Mouse (Mus musculus): ENCODE measurements around the gene Zc3hav1l.

The Zc3hav1l gene

DNA sequence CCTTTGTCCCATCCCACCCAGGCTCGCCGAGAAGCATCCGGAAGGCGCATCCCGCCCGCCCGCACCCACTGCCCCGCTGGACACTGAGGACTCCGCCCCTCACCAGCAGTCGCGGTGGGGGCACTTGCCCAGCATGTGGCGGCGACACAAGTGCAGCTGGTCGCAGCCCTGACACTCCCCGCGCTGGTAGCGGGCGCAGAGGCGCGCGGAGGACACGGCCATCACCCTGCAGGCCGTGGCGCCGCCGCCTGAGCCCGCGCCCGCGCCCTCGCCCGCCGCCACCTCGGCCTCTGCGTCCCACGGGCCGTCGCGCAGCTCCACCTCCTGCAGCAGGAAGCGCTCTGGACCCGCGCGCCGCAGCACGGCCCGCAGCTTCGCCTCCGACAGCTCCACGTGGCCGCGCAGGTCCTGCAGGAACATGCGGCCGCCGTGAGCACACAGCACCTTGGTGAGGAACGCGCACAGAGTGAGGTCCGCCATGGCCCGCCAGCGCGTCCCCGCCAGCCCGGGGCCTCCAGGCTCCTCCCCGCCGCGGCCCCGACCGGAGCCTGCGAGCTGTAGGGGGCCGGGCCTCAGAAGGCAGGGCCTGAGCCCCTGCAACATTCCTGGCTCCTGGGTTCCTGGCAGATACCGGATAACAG is at the start of gene Zc3hav1l:
TSS of gene Zc3hav1l (minus strand) at position 499 of the 641 bp plus-strand sequence.
- peak; percentile 82 for DNase-seq (ENCODE audit: low spot score)

- no peak for DNase-seq (ENCODE audit: low spot score)
Measured at GRCm38 (mm10) chr6:38347875-38348274, 48.8 kb upstream of the Zc3hav1l start.

- no peak for DNase-seq (ENCODE audit: low spot score)
Measured at GRCm38 (mm10) chr6:38345796-38346195, 46.7 kb upstream of the Zc3hav1l start.

DNA sequence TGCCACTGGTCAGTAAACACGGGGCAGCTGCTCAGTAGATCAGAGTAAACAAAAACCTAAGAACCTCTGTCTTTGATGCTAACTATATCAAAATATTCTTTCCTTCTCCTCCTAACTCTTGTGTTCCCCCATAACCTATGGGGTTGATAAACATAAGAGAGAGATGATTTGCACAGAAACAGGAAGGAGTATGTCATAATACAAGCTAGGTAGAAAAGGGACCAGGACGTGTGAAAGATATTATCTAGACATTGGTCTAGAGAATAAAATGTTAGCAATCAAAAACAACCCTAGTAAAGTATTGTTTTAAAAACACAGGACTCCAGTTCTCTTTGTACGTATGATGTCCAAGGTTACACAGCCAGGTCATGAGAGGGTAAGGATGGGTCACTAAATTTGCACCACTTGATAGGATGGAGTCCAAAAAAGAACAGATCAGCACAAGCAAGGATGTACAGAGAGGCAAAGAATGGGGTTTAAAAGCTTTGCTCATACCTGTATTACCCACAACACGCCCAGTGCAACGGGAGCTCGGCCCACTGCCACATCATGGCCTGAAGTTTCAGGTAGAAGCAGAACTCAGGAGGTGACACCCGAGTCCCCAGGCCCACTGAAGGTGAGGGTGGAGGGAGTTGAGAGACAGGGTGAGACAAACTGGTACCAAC is 45.1 kb upstream of the Zc3hav1l start:
- DNase-seq (ENCODE audit: low spot score): no peak

- DNase-seq (ENCODE audit: low spot score): no peak
Measured at GRCm38 (mm10) chr6:38343581-38343980, 44.5 kb upstream of the Zc3hav1l start.

- DNase-seq (ENCODE audit: low spot score): no peak
Measured at GRCm38 (mm10) chr6:38342666-38342992, 43.6 kb upstream of the Zc3hav1l start.

DNA sequence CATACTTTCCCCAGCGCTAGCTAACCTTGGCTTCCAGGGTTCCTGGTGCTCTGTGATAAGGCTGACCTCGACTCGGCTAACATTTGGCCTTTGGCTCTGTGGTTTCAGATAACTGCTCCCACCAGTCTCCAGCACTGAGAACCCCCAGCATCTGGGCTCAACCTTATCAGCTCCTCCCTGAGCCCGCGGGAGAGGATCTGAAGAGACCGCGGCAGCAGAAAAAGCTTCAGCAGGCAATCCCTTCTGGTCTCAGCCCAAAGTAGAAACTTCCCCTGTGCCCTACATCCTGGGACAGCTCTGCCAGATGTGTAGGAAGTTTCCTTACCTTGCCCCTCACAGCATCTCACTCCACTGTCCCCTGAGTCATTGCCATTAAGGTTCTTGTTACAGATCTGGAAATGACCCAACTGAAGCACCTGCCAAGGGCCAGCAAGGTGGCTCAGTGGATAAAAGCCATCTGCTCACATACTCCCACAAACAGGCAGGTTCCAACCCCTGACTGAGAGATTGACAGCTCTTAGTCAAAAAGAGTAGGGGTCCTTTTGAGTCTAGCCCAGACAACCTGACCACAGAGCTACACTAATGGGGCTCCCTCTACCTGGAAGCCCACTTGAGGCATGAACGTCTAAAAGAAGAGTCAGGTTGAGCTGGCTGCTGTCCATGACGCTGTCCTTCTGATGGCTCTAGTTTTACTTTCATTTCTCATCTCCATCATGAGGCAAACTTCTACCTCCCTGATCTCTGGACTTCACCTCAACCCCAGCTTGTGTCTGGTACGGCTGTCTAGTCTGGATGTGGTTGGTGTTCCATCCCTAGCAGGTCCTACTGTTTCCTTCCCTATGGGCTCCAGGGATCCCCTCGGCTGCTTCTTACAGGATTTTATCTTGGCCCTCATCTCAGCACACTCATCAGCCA is 42.9 kb upstream of the Zc3hav1l start:
- DNase-seq (ENCODE audit: low spot score): no peak

GRCm38 (mm10) chr6:38339078-38339477 is 40.0 kb upstream of the Zc3hav1l start:
- no peak for DNase-seq (ENCODE audit: low spot score)

GRCm38 (mm10) chr6:38337951-38338350 is 38.9 kb upstream of the Zc3hav1l start:
- no peak for DNase-seq (ENCODE audit: low spot score)

- no peak for DNase-seq (ENCODE audit: low spot score)
Measured at GRCm38 (mm10) chr6:38337166-38337705, 38.2 kb upstream of the Zc3hav1l start.

DNA sequence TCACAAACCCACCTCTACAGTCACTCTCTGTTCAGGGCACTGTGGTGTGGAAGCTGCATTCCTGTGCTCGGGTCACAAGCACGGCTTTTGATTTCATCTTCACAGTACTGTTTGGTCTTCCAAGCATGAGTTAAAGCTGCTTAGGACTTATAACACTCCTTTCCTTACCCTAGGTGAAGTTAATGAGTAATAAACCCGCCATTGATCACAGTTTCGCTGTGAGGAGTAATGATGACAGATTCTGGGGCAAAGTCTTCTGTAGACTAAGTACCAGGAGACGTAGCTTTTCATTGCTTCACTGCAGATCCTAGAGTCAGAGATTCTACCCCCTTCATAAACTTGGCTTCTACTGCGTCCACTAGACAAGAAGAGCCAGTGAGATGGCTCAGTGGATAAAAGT is 36.2 kb upstream of the Zc3hav1l start:
- no peak for DNase-seq (ENCODE audit: low spot score)

DNA sequence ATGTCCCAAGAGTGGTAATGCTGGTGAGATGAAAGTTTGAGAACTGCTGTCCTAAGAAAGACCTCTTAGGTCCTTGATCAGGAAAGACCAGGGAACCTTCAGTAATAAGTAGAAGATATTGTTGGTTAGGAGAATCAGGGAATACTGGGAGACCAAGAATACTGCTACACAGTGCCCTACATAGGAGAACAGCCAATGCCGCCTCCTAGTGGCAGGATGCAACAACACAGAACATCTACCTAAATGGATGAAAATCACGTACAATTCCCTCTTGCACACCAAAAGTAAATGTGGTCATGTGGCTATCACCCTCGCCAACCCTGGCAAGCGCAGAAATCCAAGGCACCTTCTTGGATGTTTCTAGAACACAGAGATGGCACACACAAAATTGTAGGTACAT is 27.5 kb upstream of the Zc3hav1l start:
- peak; percentile 84 for DNase-seq (ENCODE audit: low spot score)

DNA sequence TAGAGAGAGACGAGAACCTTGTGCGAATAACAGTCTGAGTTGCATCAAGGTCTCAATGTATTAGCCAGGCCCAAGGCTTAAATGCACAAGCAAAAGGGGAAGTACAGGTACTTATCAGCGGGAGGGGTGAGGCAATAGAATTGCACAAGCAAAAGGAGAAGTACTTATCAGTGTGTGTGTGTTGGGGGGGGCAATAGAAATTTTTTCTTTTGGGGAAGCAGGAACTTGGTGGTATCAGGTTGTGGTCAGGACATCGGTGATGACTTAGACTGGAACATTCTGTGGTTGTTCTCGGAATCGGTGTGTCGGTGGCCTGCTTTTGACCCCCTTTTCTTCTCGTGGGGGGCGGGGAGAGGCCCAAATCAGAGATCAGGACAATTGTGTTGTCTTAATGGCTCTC is 21.6 kb upstream of the Zc3hav1l start:
- DNase-seq (ENCODE audit: low spot score): no peak

- DNase-seq (ENCODE audit: low spot score): no peak
Measured at GRCm38 (mm10) chr6:38316050-38316449, 17.0 kb upstream of the Zc3hav1l start.

- DNase-seq (ENCODE audit: low spot score): no peak
Measured at GRCm38 (mm10) chr6:38309741-38310140, 10.7 kb upstream of the Zc3hav1l start.

GRCm38 (mm10) chr6:38304981-38305380 is 5.9 kb upstream of the Zc3hav1l start:
- DNase-seq (ENCODE audit: low spot score): no peak

- DNase-seq (ENCODE audit: low spot score): peak; percentile 68
Measured at GRCm38 (mm10) chr6:38298246-38298635, 818 bp downstream of the Zc3hav1l start.

DNA sequence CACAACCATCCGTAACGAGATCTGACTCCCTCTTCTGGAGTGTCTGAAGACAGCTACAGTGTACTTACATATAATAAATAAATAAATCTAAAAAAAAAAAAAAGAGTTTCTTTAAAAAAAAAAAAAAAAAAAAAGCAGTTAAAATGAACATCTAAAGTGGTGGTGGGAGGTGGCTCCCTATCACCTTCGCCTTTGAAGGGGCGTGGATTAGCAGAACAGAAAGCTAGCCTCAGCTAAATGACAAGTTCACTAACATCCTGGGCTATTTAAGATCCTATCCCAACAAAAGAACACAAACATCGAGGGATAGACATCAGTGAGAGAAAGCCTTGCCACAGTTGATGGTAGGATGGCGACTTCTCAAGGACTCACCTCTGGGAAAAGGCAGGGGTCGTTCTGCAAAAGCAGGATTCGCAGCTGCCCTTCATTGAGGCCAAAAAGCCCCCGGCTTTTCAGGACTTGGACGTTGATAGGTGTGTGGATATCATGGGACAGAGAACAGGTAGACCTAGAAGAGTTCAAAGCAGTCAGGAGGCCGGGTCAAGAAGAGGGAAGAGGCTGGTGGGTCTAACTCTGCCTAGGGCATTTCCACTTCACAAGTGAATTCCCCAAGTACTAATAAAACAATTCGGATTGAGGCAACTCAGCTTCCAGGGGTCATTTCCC is 1.3 kb downstream of the Zc3hav1l start:
- DNase-seq (ENCODE audit: low spot score): no peak

DNA sequence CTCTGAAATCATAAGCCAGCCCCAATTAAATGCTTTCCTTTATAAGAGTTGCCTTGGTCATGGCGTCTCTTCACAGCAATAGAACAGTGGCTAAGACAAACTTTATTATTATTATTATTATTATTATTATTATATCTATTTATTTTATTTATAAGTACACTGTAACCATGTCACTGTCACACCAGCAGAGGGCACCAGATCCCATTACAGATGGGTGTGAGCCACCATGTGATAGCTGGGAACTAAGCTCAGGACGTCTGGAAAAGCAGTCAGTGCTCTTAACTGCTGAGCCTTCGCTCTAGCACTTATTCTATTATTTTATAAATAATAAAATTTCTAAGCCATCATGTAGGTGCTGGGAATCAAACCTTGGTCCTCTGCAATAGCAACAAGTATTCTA is 5.4 kb downstream of the Zc3hav1l start:
- DNase-seq (ENCODE audit: low spot score): peak; percentile 12

DNA sequence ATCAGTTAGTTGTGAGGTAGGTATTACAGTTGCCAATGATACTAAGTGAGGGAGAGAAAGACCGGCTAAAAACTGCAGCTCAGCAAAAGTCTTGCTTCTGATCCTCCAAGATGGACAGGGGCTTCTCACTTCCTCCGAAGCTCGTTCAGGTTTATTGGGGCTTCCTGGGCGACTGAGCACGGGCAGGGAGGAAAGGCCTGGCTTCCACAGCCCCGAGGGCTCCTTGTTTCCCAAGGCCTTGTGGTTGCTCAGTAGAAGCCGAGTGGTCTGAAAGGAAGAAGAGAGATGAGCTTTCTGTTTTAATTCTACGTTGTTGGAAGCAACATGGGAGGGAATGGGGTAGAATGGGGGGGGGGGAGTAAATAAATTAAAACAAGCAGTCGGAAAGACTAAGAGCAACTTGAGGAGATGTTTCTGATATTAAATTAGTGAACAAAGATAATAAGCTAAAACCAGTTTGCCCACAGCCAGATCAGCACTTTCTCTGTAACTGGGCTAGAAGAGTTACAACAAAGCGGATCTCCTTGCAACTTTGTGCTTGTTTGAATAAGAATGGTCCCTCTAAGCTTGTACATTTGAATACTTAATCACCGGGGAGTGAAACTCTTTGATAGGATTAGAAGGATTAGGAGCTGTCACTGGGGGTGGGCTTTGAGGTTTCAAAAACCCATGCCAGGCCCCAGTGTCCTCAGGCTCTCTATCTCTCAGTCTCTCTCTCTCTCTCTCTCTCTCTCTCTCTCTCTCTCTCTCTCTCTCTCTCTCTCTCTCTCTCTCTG is 6.0 kb downstream of the Zc3hav1l start:
- DNase-seq (ENCODE audit: low spot score): no peak

DNA sequence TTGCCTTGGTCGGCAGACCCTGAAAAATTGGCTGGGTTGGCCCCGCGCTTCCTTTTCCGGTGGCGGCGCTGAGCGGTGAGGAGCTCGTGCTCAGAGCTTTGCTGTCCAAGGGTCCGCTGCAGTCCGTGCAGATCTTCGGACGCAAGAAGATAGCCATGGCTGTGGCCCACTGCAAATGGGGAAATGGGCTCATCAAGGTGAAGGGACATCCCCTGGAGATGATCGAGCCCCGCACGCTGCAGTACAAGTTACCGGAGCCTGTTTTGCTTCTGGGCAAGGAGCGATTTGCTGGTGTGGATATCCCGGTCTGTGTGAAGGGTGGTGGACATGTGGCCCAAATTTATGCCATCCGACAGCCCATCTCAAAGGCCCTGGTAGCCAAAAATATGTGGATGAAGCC is 14.6 kb downstream of the Zc3hav1l start:
- DNase-seq (ENCODE audit: low spot score): no peak

Measured in retina, embryonic 14.5 days (tissue).